Mouse (Mus musculus) naive thymus-derived CD4-positive, alpha-beta T cell, adult 2 months (primary cell): ENCODE measurements at regions not wholly inside any gene's neighbourhood (a gene's known extent, or its start where the extent isn't known, plus 50 kb on each side); places are given as distances from the start of the nearest gene placed in this dataset.

Experiments used
- DNase-seq: peaks from one replicate; pipeline ENCODE4 v3.0.0-alpha.2; 2011; ENCODE audit warnings: low read depth

DNA sequence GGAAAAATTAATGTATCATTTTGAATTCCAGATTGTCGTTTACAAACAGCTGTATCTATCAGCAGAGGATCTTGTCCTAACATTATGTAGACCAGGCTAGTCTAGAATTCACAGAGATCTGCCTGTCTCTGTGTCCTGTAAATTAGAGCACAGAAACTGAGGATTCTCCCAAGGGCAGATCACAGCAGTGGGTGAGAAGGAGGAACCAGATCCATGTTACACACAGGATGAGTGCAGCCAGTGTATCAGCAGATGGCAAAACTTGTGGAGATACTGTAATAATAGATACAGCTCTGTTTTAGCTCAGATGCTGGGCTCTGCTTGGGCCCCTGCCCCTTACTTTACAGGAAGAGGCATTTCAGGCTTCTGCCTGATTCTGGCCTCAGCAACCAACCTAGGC is 1384.0 kb upstream of the 1700008P02Rik start:
- DNase-seq = no peak

- DNase-seq = no peak
These were observed 1380.8 kb upstream of the 1700008P02Rik start for GRCm38 (mm10) chr3:8001027-8001426.

DNA sequence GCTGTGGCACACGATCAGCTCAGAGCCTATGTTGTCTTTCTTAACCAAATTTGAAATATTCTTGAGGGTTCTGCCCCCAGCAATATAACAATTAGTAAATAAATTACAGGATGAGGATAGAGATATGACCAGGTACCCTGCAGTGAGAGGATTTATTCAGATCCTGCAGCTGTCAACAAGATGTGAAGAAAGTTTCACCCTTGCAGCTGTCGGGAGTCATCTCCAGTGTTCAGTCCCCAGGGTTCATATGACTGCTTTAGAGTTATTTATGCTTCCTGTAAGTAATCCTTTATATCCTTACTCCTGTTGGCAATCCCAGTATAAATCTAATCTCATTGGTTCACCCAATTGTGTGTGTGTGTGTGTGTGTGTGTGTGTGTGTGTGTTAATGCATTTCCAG is 1372.1 kb upstream of the 1700008P02Rik start:
- no peak for DNase-seq

- no peak for DNase-seq
These were observed 1353.0 kb upstream of the 1700008P02Rik start for GRCm38 (mm10) chr3:7973287-7973686.

DNA sequence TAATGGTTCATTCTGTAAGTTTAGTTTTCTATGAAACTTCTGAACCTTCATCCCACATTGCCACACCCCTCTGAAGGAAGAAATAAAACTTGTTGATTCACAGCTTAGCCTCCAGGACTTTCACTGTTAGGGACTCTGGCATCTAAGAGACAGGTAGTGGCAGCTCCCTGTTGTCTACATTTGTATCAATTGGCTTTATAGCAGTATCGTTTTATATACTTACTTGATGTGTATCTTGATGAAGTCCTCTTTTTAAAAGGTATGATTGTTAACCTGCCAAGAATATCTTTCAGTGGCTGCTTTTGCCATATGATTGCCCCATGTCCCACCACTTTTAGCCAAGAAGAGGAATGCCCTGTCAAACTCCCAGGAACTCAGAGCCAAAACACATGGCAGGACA is 1333.7 kb upstream of the 1700008P02Rik start:
- DNase-seq = no peak

GRCm38 (mm10) chr3:7943646-7944381 is 1323.6 kb upstream of the 1700008P02Rik start:
- DNase-seq = no peak
